Mouse (Mus musculus) E14TG2a.4 (cell line): ENCODE measurements around the gene Ctdsp2.

Experiments used
- CTCF ChIP-seq: conservative IDR thresholded peaks from 2 replicates; pipeline ENCODE4 v1.5.1; 2014; ENCODE audit warnings: low read length
- NANOG ChIP-seq: IDR thresholded peaks from 2 replicates; pipeline ENCODE4 v1.6.1; 2014; ENCODE audit warnings: borderline replicate concordance, low read length, mixed read lengths
- POU5F1 ChIP-seq: IDR thresholded peaks from 2 replicates; pipeline ENCODE4 v1.6.1; 2014; ENCODE audit warnings: low read length, borderline replicate concordance

DNA sequence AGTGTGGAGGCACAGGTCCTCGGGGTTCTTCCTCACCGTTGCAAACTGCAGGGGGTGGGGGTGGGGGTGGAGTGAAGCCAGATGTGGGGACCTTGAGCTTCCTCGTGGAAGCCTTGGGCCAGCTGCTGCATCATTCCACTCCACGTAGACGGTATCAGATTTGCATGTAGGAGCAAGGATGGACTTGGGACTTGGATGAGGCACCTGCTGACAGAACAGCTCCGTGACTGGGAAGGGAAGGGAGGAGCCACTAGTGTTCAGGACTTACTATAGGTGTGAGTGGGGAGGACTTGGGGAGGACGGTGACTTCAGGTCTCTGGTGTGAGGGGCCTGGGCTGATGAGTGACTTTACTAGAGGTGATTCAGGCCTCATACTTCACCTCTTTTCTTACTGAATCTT, 5.5 kb upstream of the Ctdsp2 start:
- TF ChIP-seq CTCF (no peak), POU5F1 (no peak), NANOG (no peak)
